Mouse (Mus musculus) retina, postnatal 1 day (tissue): Measurements from ENCODE around the gene Cd82.

ENCODE experiments used
- DNase-seq: peaks from one replicate; pipeline ENCODE4 v3.0.0-alpha.2; 2012

Gene Cd82

GRCm38 (mm10) chr2:93413367-93414014, 49.4 kb downstream of the Cd82 start:
- peak; percentile 71 for DNase-seq

GRCm38 (mm10) chr2:93412101-93412500, 50.8 kb downstream of the Cd82 start:
- DNase-seq = no peak

DNA sequence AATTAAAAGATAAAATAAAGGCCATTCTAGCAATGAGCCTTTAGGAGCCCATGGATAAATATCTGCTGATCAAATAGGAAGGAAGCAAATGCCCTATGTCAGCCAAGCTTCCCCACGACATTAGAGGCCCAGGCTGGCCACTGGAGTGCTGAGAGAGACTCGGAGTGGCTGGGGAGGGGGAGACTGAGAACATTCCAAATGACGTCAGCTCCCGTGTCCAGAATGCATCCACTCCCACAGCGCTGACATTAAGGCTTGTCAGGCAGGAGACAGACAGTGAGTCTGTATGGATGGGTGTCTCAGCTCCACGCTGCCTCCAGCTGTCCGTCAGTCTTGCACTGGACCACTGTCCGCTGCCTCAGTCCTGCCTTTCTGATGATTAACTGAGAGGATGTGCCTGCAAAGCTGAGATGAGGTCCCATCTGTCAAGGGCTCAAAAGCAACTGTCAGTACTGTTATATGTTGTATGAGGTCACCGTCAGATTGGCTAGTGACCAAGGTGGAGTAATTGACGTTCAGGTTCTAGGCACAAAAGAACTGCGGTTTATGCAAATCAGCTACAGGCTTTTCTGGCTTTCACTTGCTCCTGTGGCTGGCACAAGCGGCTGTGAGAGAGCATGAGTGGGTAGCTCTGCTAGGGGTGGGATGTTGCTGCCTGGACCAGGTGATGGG, 51.9 kb downstream of the Cd82 start:
- peak; percentile 36 for DNase-seq

- peak; percentile 83 for DNase-seq
These were observed 57.9 kb downstream of the Cd82 start for GRCm38 (mm10) chr2:93405017-93405425.

- DNase-seq = peak; percentile 38
These were observed 58.8 kb downstream of the Cd82 start for GRCm38 (mm10) chr2:93404169-93404568.

DNA sequence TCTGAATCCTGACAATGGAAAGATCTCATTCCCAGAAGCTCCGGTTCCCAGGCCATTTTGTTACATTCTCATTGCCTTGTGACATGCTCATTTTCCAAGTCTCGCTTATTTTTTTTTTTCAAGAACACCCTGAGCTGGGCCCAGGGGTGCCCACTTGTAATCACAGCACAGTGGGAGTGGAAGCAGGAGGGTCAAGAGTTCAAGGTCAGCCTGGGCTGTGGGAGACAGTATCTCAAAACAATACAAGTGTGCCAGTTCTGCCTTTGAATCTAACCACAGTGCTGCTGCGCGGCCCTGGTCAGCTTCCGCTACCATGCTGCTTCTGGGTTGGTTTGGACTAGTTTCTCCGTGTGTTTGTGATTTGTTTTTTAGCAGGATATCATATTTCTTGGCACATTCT, 59.7 kb downstream of the Cd82 start:
- no peak for DNase-seq

- no peak for DNase-seq
These were observed 71.7 kb downstream of the Cd82 start for GRCm38 (mm10) chr2:93391198-93391597.

GRCm38 (mm10) chr2:93390170-93390926, 72.6 kb downstream of the Cd82 start:
- DNase-seq = no peak

DNA sequence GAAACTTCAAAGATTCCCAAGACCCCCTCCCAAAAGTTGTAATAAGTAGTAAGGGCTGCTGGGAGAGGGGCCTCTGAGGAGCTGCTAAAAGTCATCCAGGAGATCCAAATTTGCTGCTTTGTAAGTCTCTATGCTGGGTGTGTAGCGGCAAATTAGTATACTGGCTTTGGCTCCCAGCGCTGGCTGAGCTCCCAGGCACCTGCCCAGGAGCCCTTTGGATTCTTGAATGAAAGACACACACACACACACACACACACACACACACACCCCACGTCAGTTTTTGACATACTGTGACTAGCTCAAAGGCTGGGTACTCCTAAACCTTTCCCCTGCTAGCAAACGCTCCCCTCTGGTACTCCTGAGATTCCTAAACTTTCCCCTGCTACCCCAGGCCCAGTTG, 76.0 kb downstream of the Cd82 start:
- DNase-seq = no peak

DNA sequence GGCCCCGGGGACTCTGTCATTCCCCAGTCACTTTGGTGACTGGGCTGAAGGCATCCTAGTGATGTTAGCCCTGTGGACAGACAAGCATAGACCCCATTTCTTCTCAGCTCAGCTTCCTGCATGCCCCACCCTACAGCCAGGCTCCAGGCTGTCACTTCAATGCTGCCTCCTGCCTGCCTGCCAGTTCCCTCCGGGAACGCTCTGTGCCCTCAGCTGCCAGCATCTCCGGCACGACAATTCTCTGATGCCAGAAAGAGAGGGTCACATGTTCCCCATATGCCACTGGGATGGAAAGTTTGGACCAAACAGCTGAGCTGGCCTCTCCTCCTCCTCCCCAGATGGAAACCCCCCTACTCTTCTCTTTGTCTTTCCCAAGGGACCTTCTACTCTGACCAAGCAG, 79.1 kb downstream of the Cd82 start:
- no peak for DNase-seq

- no peak for DNase-seq
These were observed 82.3 kb downstream of the Cd82 start for GRCm38 (mm10) chr2:93380680-93381089.

DNA sequence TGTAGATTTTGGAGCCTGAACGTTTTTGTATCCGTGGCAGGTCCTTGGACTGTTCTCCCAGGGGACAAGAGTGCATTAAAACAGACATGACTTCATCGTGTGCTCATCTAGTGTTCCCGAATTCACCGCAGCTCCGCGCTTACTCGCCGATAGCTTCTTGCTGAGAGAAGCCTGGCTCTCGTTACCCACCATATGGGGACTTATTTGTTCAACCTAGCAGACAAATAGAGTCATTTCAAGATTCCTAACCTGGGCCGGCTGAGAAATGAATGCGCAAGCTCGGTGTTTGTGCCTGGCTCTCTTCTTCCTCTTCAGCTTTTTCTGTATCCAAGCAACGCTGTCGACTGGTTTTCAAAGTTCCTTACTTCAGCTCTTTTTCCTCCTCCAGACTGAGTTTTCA, 85.1 kb downstream of the Cd82 start:
- DNase-seq = no peak

DNA sequence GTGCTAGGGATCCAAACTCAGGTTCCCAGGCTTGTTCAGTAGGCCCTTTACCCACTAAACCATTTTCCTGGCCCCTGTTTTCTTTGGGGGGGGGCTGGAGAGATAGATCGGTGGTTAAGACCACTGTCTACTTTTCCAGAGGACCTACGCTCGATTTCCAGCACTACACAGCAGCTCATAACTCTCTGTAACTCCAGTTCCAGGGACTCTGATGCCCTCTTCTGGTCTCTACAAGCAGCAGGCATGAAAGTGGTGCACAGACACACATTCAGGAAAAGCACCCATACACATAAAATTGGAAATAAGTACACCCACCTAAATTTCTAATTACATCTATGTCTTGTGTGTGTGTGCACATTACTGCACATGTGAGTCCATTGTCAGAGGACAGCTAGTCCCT, 85.8 kb downstream of the Cd82 start:
- DNase-seq = no peak

GRCm38 (mm10) chr2:93372872-93373271, 90.1 kb downstream of the Cd82 start:
- no peak for DNase-seq

- peak; percentile 60 for DNase-seq
These were observed 90.8 kb downstream of the Cd82 start for GRCm38 (mm10) chr2:93372097-93372571.
